Mouse (Mus musculus): Measurements from ENCODE around the gene Tnfrsf13c. TPM values are rescaled to one million over a fixed set of nuclear protein-coding genes. Genes with fewer than 3 reads are reported as not detected.

The Tnfrsf13c gene
- polyA plus RNA-seq, 1 experiment from 2014 or later: 0.61 TPM

DNA sequence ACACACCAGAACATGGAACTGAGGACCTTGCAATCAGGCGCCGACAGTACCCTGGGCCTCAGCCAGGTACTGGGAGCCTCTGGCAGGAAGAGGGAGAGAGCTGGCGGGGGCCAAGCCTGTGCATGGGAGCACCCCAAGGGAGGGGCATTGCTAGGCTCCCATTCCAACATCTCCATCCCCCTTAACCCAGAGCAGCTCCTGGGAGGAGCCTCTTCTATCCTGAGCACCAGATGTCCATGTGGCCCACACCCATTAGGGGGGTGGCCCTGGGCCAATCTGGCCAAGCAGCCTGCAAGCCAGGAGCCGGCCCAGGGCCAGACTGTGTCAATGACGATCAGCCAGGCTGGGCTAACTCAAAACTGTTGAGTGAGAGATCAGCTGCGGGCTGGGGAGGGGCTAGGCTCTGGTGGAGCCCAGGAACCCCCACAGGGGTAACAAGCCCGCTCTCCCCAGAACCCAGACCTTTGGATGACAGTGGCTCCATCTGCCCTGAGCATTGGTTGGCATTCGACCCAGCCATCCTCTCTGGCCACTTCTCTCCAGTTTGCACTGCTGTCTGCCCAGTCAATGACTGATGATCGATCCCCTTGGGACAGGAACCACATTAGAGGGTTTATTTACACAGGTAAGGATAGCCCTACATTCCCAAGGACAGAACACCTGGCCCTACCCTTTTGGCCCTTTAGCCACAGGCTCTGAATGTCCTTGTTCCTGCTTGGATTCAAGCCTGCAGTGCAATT lies 17.6 kb downstream of the Tnfrsf13c start:
- peaks cover 27% of the 10 kb centered on the region for H3K36me3 ChIP-seq
- ATAC-seq (ENCODE audit: insufficient number of reproducible peaks, low FRiP score, low TSS enrichment, low read depth): peak; percentile 58; the same call in 1 of the 2 replicates
- peaks cover 71% of the 10 kb centered on the region for H3K27me3 ChIP-seq
- WGBS: 48% methylated on average over 9 of the region's 9 CpGs
- H3K27ac ChIP-seq (replicated peaks): no peak overlapping the region
- H3K4me2 ChIP-seq (replicated peaks): no peak overlapping the region
- H3K4me1 ChIP-seq: peaks cover 24% of the 10 kb centered on the region
- no peaks in the 10 kb centered on the region for H3K9me3 ChIP-seq (replicated peaks)
- H3K4me3 ChIP-seq (replicated peaks): no peak overlapping the region
- H3K9ac ChIP-seq: no peak overlapping the region

DNA sequence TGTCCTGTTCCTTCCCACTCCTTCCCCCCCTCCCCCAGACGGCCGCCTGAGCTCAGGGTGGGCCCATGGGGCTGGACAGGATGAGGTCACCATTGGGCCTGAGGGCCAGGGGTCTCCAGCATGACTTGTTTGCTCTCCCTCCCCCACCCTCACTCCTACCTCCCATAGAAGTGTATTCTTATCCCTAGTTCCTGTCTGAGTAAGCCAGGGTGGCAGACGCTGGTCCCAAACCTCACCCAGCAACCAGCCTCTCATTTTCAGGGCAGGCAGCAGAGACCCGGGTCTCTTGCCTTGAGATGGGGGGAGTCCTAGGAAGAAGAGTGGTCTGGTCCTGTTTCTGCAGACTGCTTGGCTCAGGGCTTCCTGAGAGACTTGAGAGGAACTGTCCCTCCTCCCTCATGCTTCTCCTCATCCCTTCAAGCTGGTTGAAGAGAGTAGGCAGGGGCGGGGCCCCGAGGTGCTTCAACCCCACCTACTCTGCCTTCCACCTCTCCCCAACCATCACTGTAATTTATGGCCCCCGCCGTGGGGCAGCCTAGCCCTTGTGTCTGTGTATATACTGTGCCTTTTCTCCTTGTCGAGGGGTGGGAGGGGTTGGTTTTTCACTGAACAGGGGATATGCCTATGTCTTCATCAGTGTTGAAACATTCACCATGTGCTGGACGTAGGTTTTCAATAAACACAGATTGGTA lies 19.3 kb downstream of the Tnfrsf13c start:
- peaks cover 21% of the 10 kb centered on the region for H3K4me1 ChIP-seq
- peaks cover 43% of the 10 kb centered on the region for H3K36me3 ChIP-seq
- H3K9me3 ChIP-seq (replicated peaks): no peaks in the 10 kb centered on the region
- H3K4me3 ChIP-seq (replicated peaks): no peak overlapping the region
- ATAC-seq (ENCODE audit: insufficient number of reproducible peaks, low FRiP score, low TSS enrichment, low read depth): no peak
- 51% methylated on average over 10 of the region's 10 CpGs for WGBS
- no peak overlapping the region for H3K4me2 ChIP-seq (replicated peaks)
- no peak overlapping the region for H3K27ac ChIP-seq (replicated peaks)
- no peak overlapping the region for H3K9ac ChIP-seq
- H3K27me3 ChIP-seq: peaks cover 53% of the 10 kb centered on the region

DNA sequence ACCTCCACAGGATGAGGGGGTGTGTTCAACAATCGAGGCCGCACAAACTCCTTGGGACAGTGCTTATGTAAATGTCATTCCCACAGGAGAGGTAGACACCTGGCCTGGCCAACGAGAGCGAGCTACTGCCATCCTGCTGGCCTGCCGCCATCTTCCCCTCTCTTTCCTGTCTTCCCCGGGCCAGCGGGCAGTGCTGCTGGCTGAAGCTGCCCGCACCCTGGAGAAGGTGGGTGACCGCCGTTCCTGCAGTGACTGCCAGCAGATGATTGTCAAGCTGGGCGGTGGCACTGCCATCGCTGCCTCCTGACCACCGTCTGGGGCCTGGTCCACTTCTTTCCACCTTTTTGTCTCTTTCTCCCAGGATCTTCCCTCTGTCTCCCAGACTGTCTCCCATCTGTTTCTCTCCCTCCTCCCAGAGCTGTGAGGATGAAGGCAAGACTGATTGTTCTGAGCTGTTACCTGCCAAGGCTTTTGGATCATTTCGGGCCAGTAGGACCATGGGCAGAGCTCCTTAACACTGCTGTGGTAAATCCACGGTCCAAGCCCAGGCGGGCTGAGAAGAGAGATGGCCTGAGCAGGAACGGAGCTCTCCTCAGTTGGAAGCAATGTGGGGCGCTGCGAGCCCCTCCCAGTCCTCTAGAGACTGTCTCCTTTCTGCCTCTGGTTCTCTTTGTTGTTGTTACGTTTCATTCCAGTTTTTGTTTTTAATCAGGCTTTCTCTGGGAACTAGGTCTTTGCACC lies 20.4 kb downstream of the Tnfrsf13c start:
- Histone ChIP-seq H3K36me3 (peaks cover 53% of the 10 kb centered on the region), H3K27ac (replicated peaks) (no peak overlapping the region), H3K4me1 (peaks cover 21% of the 10 kb centered on the region), H3K4me2 (replicated peaks) (no peak overlapping the region), H3K9me3 (replicated peaks) (no peaks in the 10 kb centered on the region), H3K27me3 (peaks cover 43% of the 10 kb centered on the region), H3K4me3 (replicated peaks) (no peak overlapping the region), H3K9ac (no peak overlapping the region)
- 76% methylated on average over 20 of the region's 20 CpGs for WGBS
- no peak for ATAC-seq (ENCODE audit: insufficient number of reproducible peaks, low FRiP score, low TSS enrichment, low read depth)

DNA sequence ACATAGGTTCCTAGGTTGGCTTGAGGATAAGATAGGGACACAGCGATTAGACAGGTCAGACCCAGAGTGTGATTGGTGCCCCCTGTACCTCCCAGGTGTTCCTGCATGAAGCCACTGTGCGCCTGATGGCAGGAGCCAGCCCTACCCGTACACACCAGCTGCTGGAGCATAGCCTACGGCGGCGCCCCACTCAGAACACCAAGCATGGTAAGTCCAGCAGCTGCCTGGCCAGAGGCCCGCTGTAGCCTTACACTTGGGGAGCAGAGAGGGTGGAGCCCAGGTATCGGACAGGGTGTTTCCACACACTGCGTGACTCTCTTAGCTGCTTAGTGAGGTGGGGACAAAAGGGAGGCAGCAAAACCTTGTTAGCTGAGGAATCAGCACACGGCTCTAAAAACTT lies 21.1 kb downstream of the Tnfrsf13c start:
- WGBS: 91% methylated on average over 10 of the region's 10 CpGs
- no peak overlapping the region for H3K27ac ChIP-seq (replicated peaks)
- H3K4me3 ChIP-seq (replicated peaks): no peak overlapping the region
- H3K4me2 ChIP-seq (replicated peaks): no peak overlapping the region
- peaks cover 36% of the 10 kb centered on the region for H3K27me3 ChIP-seq
- no peaks in the 10 kb centered on the region for H3K9me3 ChIP-seq (replicated peaks)
- peaks cover 60% of the 10 kb centered on the region for H3K36me3 ChIP-seq
- no peak overlapping the region for H3K9ac ChIP-seq
- ATAC-seq (ENCODE audit: insufficient number of reproducible peaks, low FRiP score, low TSS enrichment, low read depth): no peak
- peaks cover 21% of the 10 kb centered on the region for H3K4me1 ChIP-seq

DNA sequence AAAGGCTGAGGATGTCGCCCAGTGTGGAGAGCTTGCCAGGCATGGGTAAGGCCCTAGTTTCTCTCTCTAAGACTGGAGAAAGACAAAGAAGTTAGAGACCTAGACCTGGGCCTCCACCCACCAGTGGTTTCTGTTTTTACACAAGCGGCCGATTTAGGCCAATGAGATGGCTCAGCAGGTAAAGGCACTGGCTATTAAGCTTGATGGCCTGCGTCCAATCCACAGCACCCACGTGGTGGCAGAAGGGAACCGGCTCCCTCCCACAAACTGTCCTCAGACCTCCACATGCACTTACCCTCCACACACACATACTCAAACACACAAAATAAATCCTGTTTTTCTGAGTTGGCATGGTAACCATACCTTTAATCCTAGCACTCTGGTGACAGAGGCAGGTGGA lies 22.1 kb downstream of the Tnfrsf13c start:
- Histone ChIP-seq H3K4me2 (replicated peaks) (no peak overlapping the region), H3K36me3 (peaks cover 70% of the 10 kb centered on the region), H3K9me3 (replicated peaks) (no peaks in the 10 kb centered on the region), H3K27me3 (peaks cover 26% of the 10 kb centered on the region), H3K27ac (replicated peaks) (no peak overlapping the region), H3K4me3 (replicated peaks) (no peak overlapping the region), H3K9ac (no peak overlapping the region), H3K4me1 (peaks cover 14% of the 10 kb centered on the region)
- 93% methylated on average over 6 of the region's 6 CpGs for WGBS
- ATAC-seq (ENCODE audit: insufficient number of reproducible peaks, low FRiP score, low TSS enrichment, low read depth): no peak

DNA sequence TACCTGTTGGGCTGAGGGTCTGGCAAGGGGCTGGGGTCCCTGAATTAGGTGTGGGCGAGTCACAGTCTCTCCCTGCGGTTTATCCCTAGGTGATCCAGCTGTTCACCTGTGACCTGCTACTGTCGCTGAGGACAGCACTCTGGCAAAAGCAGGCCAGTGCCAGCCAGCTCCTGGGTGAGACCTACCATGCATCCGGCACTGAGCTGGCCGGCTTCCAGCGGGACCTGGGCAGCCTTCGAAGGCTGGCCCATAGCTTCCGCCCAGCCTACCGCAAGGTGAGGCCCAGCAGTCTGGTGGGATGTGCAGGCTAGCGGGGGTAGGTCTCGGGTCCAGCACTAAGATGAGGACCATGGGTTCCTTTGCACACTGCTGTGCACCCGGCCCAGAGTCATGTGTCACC lies 24.6 kb downstream of the Tnfrsf13c start:
- Histone ChIP-seq H3K27me3 (peaks cover under 1% of the 10 kb centered on the region; the same call in 1 of the 2 replicates), H3K4me2 (replicated peaks) (no peak overlapping the region), H3K36me3 (peaks cover 95% of the 10 kb centered on the region), H3K9me3 (replicated peaks) (no peaks in the 10 kb centered on the region), H3K4me1 (no peaks in the 10 kb centered on the region), H3K4me3 (replicated peaks) (no peak overlapping the region), H3K27ac (replicated peaks) (no peak overlapping the region), H3K9ac (no peak overlapping the region)
- WGBS: 85% methylated on average over 12 of the region's 12 CpGs
- no peak for ATAC-seq (ENCODE audit: insufficient number of reproducible peaks, low FRiP score, low TSS enrichment, low read depth)

DNA sequence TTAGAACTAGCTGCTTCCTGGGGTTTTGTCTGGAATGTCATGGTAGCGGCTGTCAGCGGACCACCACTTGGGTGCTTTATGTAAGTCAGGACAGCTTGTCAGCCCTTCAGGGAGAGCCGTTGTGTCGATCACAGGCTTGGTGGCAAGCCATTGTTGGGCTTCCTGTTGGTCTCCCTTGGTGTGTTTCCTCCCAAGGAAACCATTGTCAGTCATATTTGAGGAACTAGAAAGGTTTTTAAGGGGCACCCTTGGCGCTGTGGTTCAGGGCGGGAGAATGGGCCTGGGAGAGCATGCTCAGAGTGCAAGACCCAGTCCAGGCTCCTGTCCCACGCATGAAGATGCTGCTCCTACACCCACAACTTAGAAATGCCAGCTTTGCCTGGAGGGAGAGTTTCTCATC lies 25.8 kb downstream of the Tnfrsf13c start:
- Histone ChIP-seq H3K4me2 (replicated peaks) (no peak overlapping the region), H3K9me3 (replicated peaks) (no peaks in the 10 kb centered on the region), H3K9ac (no peak overlapping the region), H3K4me3 (replicated peaks) (no peak overlapping the region), H3K27ac (replicated peaks) (no peak overlapping the region), H3K27me3 (no peaks in the 10 kb centered on the region), H3K36me3 (peaks cover 97% of the 10 kb centered on the region), H3K4me1 (no peaks in the 10 kb centered on the region)
- WGBS: 87% methylated on average over 7 of the region's 7 CpGs
- no peak for ATAC-seq (ENCODE audit: insufficient number of reproducible peaks, low FRiP score, low TSS enrichment, low read depth)

DNA sequence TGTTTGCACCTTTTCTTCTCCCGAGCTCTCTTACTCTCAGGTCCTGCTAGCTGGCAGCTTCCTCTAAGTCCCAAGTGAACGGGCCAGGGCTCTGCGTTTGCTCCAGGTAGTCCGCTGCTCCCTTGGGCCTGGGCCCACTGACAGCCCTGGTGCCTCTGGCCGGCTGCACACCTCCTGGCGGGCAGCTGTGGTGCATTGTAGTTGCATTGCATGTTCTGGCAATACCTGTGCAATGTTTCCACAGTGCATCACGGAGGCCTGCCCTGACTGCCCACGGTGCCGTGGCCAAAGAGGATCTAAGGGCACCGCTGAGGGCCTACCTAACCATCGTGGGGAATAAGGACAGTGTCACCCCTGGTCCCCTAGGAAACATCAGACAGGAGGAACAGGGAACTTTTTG lies 26.2 kb downstream of the Tnfrsf13c start:
- WGBS: 93% methylated on average over 11 of the region's 11 CpGs
- Histone ChIP-seq H3K9ac (no peak overlapping the region), H3K4me1 (no peaks in the 10 kb centered on the region), H3K4me2 (replicated peaks) (no peak overlapping the region), H3K9me3 (replicated peaks) (no peaks in the 10 kb centered on the region), H3K4me3 (replicated peaks) (no peak overlapping the region), H3K27ac (replicated peaks) (no peak overlapping the region), H3K27me3 (no peaks in the 10 kb centered on the region), H3K36me3 (peaks cover 97% of the 10 kb centered on the region)
- ATAC-seq (ENCODE audit: insufficient number of reproducible peaks, low FRiP score, low TSS enrichment, low read depth): no peak

DNA sequence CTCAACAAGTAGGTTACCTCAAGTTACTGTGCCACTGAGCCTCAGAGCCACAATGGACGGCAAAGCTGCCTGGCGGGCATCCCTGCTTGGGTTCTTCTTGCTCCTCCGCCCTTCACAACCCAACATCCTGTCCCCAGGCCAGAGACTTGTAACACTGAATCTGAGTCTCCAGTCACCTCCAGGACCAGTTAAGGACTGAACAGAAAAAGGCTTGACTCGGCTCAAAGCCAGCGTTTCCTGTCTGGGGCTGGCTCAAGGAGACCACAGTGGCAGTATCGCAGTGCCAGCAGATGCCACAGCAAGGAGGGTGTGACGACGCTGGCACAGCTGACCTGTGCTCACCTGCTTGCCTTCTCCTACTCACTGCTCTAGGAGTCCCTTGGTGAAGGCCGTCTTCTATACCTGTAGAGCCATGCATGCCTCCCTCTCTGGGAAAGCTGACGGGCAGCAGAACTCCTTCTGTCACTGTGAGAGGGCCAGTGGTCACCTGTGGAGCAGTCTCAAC lies 26.9 kb downstream of the Tnfrsf13c start:
- H3K9ac ChIP-seq: no peak overlapping the region
- ATAC-seq (ENCODE audit: insufficient number of reproducible peaks, low FRiP score, low TSS enrichment, low read depth): no peak
- no peak overlapping the region for H3K4me3 ChIP-seq (replicated peaks)
- H3K4me2 ChIP-seq (replicated peaks): no peak overlapping the region
- no peaks in the 10 kb centered on the region for H3K4me1 ChIP-seq
- no peak overlapping the region for H3K27ac ChIP-seq (replicated peaks)
- 87% methylated on average over 10 of the region's 10 CpGs for WGBS
- H3K27me3 ChIP-seq: no peaks in the 10 kb centered on the region
- H3K36me3 ChIP-seq: peaks cover 98% of the 10 kb centered on the region
- H3K9me3 ChIP-seq (replicated peaks): no peaks in the 10 kb centered on the region

DNA sequence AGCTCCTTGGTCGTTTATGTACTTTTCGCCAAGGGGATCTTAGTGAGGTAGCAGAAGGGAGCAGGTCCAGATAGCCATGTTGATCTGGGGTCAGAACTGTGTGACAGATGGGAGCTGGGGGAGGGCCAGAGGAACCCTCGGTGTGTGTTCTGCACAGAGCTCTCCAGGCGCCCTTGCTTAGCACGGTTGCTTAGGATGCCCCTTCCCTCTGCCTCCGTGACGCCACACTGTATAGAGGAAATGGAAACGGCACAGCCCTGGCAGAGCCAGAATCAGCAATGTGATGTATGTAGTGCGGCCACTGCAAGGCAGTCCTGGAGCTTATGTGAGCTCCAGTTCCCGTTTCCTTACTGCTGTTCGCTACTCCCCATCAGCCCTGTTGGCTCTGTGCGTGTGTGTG lies 27.9 kb downstream of the Tnfrsf13c start:
- Histone ChIP-seq H3K4me2 (replicated peaks) (no peak overlapping the region), H3K4me1 (no peaks in the 10 kb centered on the region), H3K4me3 (replicated peaks) (no peak overlapping the region), H3K9me3 (replicated peaks) (no peaks in the 10 kb centered on the region), H3K9ac (no peak overlapping the region), H3K36me3 (peaks cover 98% of the 10 kb centered on the region), H3K27ac (replicated peaks) (no peak overlapping the region), H3K27me3 (no peaks in the 10 kb centered on the region)
- no peak for ATAC-seq (ENCODE audit: insufficient number of reproducible peaks, low FRiP score, low TSS enrichment, low read depth)
- 85% methylated on average over 12 of the region's 12 CpGs for WGBS

DNA sequence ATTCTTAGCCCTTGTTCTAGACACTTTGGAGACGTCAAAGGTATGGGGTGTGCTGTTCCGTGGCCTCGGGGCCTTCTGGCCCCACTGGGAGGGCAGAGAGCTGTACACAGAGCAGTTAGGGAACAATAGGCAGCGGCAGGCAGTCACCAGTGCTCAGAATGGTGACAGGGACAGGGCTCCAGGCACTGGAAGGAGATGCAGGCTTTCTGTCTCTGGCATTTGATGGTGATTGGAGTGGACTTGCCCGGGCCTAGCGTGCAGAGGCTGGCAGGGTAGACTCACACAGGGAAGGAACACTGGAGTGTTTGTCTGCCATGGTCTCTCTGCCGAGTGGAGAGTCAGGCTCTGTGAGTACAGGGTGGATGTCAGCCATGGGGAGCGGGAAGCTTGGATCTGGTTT lies 31.6 kb downstream of the Tnfrsf13c start:
- Histone ChIP-seq H3K27me3 (no peaks in the 10 kb centered on the region), H3K9ac (no peak overlapping the region), H3K36me3 (peaks cover 92% of the 10 kb centered on the region), H3K4me3 (replicated peaks) (no peak overlapping the region), H3K4me1 (no peaks in the 10 kb centered on the region), H3K9me3 (replicated peaks) (no peaks in the 10 kb centered on the region), H3K4me2 (replicated peaks) (no peak overlapping the region), H3K27ac (replicated peaks) (no peak overlapping the region)
- no peak for ATAC-seq (ENCODE audit: insufficient number of reproducible peaks, low FRiP score, low TSS enrichment, low read depth)
- 62% methylated on average over 8 of the region's 8 CpGs for WGBS

All from embryonic facial prominence, embryonic 15.5 days (tissue).